Mouse (Mus musculus): ENCODE measurements around the gene Trpd52l3.

GRCm38 (mm10) chr19:29984208-29985005 is 19.2 kb upstream of the Trpd52l3 start:
- TF ChIP-seq POLR2A (IDR thresholded peaks at IDR 0.05; ENCODE audit: low read depth, low read length) = no peak
- TF ChIP-seq CTCF (conservative IDR thresholded peaks at IDR 0.05; ENCODE audit: insufficient read depth, insufficient read length, low read depth, low read length) = no peak
